Mouse (Mus musculus): ENCODE measurements around the gene Bmp10.
A peak's percentile ranks its signal among the peaks of the same experiment; 100 is the strongest.
"Not testable (repeated sequence)": the region's sequence is repeated elsewhere in the genome, so short reads cannot be mapped to it uniquely, and the experiment has no call there.

Bmp10 gene

DNA sequence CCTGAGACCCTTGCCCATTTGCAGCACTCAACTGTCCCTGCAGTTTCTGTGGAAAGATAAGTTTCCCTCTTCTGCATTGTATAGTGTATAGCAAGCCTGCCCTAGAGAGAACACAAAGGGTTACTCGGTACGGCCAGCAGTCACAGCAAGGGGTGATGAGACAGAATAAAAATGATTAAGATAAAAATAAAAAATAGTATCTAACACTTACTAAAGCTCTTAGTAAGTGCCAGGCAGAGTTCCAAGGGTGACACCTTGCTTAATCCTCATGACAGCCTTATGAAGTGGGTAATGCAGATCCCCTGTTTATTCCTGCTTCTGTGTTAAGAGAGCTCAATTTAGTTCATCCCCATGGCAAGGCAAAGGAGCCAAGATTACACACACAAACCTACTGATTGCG lies 20.7 kb downstream of the Bmp10 start:
- no peak for DNase-seq (ENCODE audit: low read depth)

DNA sequence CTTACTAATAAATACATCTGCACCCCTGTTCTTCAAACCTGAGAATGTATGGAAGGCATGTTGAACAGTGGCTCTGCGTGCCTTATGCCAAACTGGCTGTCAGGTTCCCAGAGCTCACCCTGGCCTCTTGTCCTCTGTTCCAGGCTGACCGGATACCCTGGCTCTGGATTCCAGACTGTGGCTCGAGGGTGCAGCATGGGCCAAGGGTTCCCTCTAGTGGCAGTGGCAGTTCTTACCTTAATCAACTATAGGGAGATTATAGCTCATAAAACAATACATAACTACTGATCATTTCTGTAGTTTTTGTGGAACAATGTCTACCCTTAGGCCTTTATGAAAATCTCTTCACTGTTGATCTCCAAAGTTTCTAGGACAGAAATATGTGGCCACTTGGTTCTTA lies 22.2 kb downstream of the Bmp10 start:
- peak; percentile 75 for DNase-seq (ENCODE audit: low read depth)

DNA sequence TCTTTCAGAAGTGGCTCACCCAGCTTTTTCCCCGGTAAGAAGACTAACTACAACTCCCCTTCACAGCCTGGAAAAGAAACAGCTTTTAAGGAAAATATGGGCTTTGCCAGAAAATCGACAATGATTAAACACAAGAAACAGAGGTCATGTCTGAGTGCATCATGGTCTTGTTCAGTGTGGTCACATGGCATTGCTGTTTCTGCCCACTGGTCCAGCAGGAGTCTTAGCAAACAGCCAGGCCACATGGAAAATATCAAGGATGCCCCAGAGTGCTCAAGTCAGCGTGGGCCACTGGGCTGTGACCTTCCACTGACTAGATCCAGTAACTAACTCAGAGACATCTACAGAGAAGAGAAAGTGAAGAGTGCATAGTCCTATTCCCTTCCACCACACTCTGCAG lies 23.0 kb downstream of the Bmp10 start:
- DNase-seq (ENCODE audit: low read depth), result peak; percentile 34

DNA sequence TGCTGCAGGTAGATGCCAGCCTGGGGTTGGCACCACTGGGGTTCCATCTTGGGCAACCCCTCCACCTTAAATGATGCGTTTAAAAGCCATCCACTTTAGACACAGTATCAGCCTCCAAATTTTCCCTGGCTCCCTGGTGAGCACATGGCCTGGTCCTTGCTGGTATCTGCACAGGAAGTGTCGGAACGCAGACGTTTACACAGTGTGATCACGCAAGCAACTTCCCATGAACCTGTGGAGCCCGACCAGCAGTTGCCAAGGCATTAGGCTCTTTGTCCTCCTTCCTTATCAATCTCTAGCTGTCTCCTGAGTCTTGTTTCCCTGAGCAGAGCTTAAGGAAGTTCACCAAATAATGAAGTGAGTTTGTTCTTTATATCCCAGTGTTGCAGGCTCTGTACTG lies 26.7 kb downstream of the Bmp10 start:
- DNase-seq (ENCODE audit: low read depth), result no peak

DNA sequence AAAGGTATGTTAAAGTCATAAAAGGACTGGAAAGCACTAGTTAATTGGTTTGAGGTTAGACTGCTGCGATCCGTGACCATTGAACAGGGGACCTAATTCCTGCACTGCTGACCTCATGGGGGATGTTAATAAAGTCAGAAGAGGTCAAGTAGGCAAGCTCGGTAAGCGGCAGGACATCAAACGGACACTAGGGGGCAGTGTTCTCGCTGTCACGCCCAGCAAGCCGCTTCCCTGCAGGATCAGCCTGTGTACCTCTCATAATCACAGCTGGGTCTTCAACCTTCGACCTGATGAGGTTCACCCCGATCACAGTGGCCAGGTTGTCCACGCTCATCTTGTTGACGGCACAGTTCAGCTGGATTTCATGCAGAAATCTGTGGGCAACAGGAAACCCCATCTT lies 37.4 kb downstream of the Bmp10 start:
- peak; percentile 81 for DNase-seq (ENCODE audit: low read depth)

DNA sequence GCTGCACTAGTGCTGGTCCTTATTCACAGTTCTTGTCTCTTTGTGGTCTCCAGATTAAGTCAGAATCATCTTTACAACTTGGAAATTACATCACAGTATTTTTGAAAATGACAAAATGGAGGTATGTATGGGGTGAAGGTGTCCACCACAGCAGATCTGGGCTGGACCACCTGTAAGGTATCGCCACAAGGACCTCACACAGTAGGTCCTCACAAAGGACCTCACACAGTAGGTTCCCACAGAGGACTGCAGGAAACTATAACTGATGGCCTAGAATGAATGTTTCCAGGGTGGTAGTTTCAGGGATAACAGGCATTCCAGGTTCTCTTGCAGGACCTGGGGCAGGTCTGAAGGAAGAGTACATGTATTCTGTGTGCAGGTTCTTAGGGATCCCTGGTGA lies 38.6 kb downstream of the Bmp10 start:
- no peak for DNase-seq (ENCODE audit: low read depth)

DNA sequence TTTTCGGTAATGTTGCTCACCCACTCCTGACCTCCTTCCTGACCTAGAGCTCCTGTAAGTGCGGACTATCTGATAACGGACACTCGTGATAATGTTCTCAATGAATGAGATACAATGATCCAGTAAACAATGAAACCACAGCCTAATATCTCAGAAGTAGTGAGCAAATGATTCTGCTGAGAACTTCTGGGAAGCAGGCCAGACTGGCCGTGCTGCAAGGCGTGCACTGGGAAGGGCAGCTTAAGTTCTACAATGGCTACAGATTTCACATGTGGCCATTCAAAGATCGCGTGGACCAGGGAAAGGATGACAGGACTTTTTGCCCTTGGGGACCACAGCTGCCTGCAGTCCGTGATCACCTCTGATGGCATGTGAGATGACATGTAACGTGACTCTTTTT lies 39.6 kb downstream of the Bmp10 start:
- peak; percentile 83 for DNase-seq (ENCODE audit: low read depth)

DNA sequence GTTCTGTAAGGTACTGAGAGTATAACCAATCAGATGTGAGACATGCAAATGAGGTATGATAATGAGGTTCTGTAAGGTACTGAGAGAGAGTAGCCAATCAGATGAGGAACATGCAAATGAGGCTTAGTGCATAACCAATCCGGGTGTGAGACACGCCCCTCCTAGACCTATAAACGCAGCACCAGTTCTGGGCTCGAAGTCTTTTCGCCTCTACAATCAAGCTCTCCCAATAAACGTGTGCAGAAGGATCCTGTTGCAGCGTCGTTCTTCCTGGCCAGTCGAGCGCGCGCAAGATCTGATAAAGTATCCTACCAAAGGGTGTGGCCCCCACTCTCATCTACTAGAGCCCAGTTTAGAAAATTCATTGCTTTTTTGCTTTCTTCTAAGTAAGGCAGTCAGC lies 41.3 kb downstream of the Bmp10 start:
- not testable (repeated sequence) for DNase-seq (ENCODE audit: low read depth)

DNA sequence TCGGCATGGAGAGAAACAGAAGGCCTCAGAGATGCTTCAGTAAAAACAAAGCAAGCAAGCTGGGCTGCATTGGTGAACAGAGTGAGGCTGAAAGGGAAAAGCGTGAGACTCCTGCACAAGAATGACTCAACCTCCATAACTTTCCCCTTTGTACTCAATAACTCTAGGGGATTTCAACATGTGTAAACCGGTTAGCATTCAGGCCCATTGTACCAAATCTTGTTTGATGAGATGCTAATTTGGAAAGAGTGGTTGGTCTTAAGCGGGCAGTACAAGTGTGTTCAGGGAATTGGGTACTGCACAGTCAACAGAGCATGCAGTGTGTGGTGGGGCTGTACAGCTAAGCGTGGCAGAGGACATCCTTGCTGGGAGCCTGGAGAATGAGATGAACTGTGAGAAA lies 46.4 kb downstream of the Bmp10 start:
- DNase-seq (ENCODE audit: low read depth), result no peak

DNA sequence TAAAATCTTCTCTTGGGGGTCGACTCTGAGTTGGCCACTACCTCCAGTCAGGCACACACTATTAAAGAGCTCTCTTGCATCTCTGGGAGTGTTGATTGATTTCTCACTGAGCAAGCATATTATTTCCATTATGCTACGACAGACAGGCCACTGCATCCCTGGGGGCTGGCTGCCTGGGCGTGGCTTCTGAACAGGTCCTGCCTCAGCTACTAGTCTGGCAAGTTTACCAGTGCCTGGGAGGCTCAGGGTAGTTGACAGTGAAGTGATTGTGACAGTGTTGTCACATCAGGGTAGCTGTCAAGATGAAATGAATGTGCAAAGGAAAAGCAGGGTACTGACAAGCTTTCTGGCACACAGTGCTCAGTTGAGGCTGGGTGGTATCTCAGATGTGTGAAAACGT lies 50.1 kb downstream of the Bmp10 start:
- no peak for DNase-seq (ENCODE audit: low read depth)

DNA sequence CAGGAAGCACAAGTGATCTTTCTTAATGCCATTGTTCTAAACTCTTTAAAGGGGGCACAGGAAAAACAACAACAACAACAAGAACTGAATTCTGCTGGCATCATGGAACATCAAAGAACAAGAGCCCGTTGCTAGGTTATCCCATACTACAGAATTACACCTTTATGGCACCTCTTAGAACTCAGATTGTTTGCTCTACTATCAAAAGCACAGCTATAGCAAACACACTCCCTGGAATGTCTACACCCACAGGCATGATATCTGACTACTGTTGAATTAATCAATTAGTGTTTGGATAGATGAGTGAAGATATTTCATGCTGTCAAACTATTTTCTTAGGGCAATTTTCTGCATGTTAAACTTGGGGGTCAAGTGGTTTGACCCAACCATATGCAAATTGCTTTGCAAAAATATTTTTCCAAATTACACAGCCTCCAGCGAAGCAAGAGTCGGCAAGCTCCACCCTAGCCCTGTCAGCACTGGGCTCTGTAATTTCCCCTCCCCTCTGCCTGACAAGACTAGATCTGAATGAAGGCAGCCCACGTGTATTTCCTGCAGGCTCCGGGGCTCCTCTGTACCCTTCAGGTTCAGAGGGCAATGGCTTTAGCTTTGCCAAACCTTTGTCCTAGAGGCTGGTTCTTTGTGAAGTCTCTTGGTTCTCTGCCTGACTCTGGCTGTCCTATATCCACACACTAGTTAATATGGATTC lies 50.7 kb downstream of the Bmp10 start:
- no peak for DNase-seq (ENCODE audit: low read depth)

DNA sequence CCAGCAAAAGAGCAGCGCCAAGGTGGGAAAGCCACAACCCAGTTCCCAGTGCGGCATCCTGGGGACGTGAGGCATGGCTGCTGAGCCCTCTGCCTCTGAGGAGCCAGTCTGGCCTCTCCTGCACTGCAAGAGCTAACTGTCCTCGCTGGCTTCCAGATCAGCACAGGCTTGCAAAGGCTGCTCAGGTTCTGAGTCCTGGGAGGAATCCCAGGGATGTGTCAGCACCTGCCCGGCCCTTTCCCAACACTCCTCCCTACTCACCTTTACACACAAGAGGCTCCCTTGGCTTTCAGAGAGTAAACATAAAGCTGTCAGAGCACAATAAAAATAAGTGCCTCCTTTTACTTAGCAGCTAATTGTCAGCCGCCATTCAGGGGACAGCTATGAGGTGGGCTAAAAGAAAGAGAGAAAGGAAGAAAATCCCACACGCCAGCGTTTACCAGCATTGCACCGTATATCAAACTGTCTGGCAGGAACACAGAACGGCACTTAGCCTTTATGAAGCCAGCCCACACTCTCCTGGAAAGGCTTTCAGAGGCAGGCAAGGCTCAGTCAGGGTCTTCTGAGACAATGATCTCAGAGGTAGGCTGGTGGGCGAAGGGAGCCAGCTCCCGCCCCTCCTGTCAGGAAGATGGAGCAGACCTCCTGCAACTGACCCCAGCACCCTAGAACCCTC lies 54.6 kb downstream of the Bmp10 start:
- DNase-seq (ENCODE audit: low read depth), result no peak

DNA sequence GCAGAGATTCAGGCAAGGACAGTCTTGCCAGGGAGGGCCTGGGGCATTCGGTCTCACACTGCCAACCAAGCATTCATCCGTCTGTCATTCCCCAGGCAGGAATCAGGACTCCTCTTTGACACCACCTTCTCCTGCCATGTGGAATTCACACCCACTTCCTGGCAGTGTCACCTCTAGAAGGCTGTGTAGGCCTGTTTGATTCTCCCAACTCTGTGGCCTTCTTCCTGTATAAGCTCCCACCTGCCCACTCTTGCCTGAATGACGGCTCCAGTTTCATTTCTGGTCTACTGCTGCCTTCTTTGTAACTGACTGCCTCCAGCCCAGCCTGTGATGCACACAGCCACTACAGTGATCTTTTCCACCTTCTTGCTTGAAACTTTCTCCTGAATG lies 55.1 kb downstream of the Bmp10 start:
- no peak for DNase-seq (ENCODE audit: low read depth)

DNA sequence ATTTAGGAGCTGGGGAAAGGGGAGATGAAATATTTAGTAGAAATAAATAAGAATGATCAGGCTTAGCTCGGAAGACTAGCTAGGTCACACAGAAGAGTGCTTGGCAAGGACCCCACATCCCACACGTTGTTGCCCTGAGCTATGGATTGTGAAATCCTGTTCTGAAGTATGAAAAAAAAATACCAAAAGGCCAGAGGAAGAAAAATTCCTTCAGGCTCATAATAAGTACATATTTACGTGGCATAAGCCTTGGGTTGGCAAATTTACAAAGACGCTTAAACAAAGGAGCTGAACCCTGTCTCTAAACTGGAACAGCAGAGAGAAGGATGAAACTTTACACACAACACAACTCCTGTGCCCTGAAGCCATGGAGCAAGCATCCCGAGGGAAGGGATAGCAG lies 56.0 kb downstream of the Bmp10 start:
- DNase-seq (ENCODE audit: low read depth), result peak; percentile 82

All from NIH3T3 (cell line).